Comparison of ENCODE assay signal across 8 mouse cellular contexts in genomic region chrX:71816401-71816857, GRCm38 (mm10). TPM values are rescaled to one million over a fixed set of nuclear protein-coding genes. Genes with fewer than 3 reads are reported as not detected.
DNase-seq lines count a peak whose midpoint lies in the region; ATAC-seq and TF ChIP-seq lines count a peak whose summit lies in the region.

No protein-coding gene starts in this region.

- no peak for TF ChIP-seq CTCF in E14TG2a.4 (conservative IDR thresholded peaks at IDR 0.05; ENCODE audit: low read length)
- TF ChIP-seq CTCF in liver, postnatal 0 days (IDR thresholded peaks at IDR 0.05; ENCODE audit: low read depth): no peak

- no peak for TF ChIP-seq EP300 in liver, postnatal 0 days (IDR thresholded peaks at IDR 0.05; ENCODE audit: low read depth)

- H3K9me3 ChIP-seq in E14TG2a.4 (ENCODE audit: low read length): no peaks in the 10 kb centered on the region
- no peaks in the 10 kb centered on the region for H3K9me3 ChIP-seq in forebrain, embryonic 13.5 days (replicated peaks)
- H3K9me3 ChIP-seq in liver, postnatal 0 days (ENCODE audit: low read length): no peaks in the 10 kb centered on the region
- no peaks in the 10 kb centered on the region for H3K9me3 ChIP-seq in neural tube, embryonic 14.5 days (ENCODE audit: control insufficient read depth, low read length)

- peak overlapping the region; percentile 75 for H3K9ac ChIP-seq in forebrain, embryonic 13.5 days
- peak overlapping the region; percentile 77 for H3K9ac ChIP-seq in liver, postnatal 0 days (replicated peaks)
- peak overlapping the region; percentile 69 for H3K9ac ChIP-seq in neural tube, embryonic 14.5 days (replicated peaks; ENCODE audit: low read depth, low read length)

- H3K4me1 ChIP-seq in E14TG2a.4 (replicated peaks; ENCODE audit: low read depth, low read length): peaks cover 14% of the 10 kb centered on the region
- peaks cover 9% of the 10 kb centered on the region for H3K4me1 ChIP-seq in forebrain, embryonic 13.5 days
- no peaks in the 10 kb centered on the region for H3K4me1 ChIP-seq in liver, postnatal 0 days (ENCODE audit: insufficient read depth)
- H3K4me1 ChIP-seq in neural tube, embryonic 14.5 days (ENCODE audit: control insufficient read depth, insufficient read depth, low read length): no peaks in the 10 kb centered on the region

- peak overlapping the region; percentile 82 for H3K27ac ChIP-seq in forebrain, embryonic 13.5 days
- peak overlapping the region; percentile 84 for H3K27ac ChIP-seq in liver, postnatal 0 days (ENCODE audit: low read depth)
- H3K27ac ChIP-seq in neural tube, embryonic 14.5 days (ENCODE audit: low read depth, low read length): peak overlapping the region; percentile 79

- WGBS in forebrain, embryonic 13.5 days: 23% methylated on average over 47 of the region's 52 CpGs
- 18% methylated on average over 52 of the region's 52 CpGs for WGBS in large intestine, adult 2 months
- WGBS in liver, postnatal 0 days (ENCODE audit: insufficient replicate concordance): 20% methylated on average over 43 of the region's 52 CpGs
- 17% methylated on average over 27 of the region's 52 CpGs for WGBS in neural tube, embryonic 14.5 days

- peak overlapping the region; percentile 82 for H3K4me3 ChIP-seq in E14TG2a.4 (replicated peaks; ENCODE audit: low read length)
- peak overlapping the region; percentile 63 for H3K4me3 ChIP-seq in forebrain, embryonic 13.5 days
- H3K4me3 ChIP-seq in liver, postnatal 0 days (ENCODE audit: low read depth, low read length): peak overlapping the region; percentile 69
- H3K4me3 ChIP-seq in neural tube, embryonic 14.5 days (ENCODE audit: low read depth, low read length): peak overlapping the region; percentile 50

- DNase-seq in c-Kit-positive CD71-positive TER-119-positive erythroid progenitor cells, embryonic 14.5 days (ENCODE audit: low spot score): peak; percentile 62
- DNase-seq in heart, postnatal 10 days: peak; percentile 87 to 89
- DNase-seq in large intestine, adult 2 months (ENCODE audit: low read depth, low spot score): peak; percentile 29
- DNase-seq in liver, postnatal 0 days: peak; percentile 87
- peak; percentile 84 for DNase-seq in testis, postnatal 10 days (ENCODE audit: low spot score)

- H3K27me3 ChIP-seq in E14TG2a.4 (ENCODE audit: insufficient read depth, low read length): no peaks in the 10 kb centered on the region
- H3K27me3 ChIP-seq in forebrain, embryonic 13.5 days: no peaks in the 10 kb centered on the region
- H3K27me3 ChIP-seq in liver, postnatal 0 days (ENCODE audit: insufficient read depth, low read length): no peaks in the 10 kb centered on the region
- no peaks in the 10 kb centered on the region for H3K27me3 ChIP-seq in neural tube, embryonic 14.5 days (ENCODE audit: control insufficient read depth, insufficient read depth, low read length)

- H3K4me2 ChIP-seq in forebrain, embryonic 13.5 days: peak overlapping the region; percentile 60
- H3K4me2 ChIP-seq in liver, postnatal 0 days (ENCODE audit: low read depth, low read length): peak overlapping the region; percentile 69
- H3K4me2 ChIP-seq in neural tube, embryonic 14.5 days (ENCODE audit: low read depth, low read length): peak overlapping the region; percentile 48

- H3K36me3 ChIP-seq in E14TG2a.4 (ENCODE audit: insufficient read depth, low read length): no peaks in the 10 kb centered on the region; the same call in 1 of the 2 replicates
- no peaks in the 10 kb centered on the region for H3K36me3 ChIP-seq in forebrain, embryonic 13.5 days (ENCODE audit: poor library complexity, severe bottlenecking)
- H3K36me3 ChIP-seq in liver, postnatal 0 days (replicated peaks; ENCODE audit: insufficient read depth, low read length): no peaks in the 10 kb centered on the region
- H3K36me3 ChIP-seq in neural tube, embryonic 14.5 days (ENCODE audit: control insufficient read depth, insufficient read depth, low read length): no peaks in the 10 kb centered on the region

- ATAC-seq in forebrain, embryonic 13.5 days: peak; percentile 99
- peak; percentile 99 for ATAC-seq in liver, postnatal 0 days
- peak; percentile 99 for ATAC-seq in neural tube, embryonic 14.5 days (ENCODE audit: low read depth)

- intact Hi-C loops in heart, postnatal 10 days (cut with DNase I): loop anchor here (5.0 kb wide), 2 partner anchors 126 to 146 kb away; partner anchors contain the start of gene Prrg3

RNA-seq across cellular contexts. Expression of gene Vma21, which starts 0.7 kb away (rescaled TPM):
- polyA plus RNA-seq in forebrain, embryonic 13.5 days (2015; fragmentation: Nextera tagmentation; extraction: Ambion mirVana): 51.9 and 56.8 TPM in 2 replicates
- total RNA-seq in heart, postnatal 10 days (2021): 10 to 100 TPM; 21.0 to 23.9 TPM
- polyA plus RNA-seq in large intestine, adult 2 months (2012; rRNA removed): 2.0 and 2.6 TPM in 2 replicates
- 33.0 and 33.9 TPM in 2 replicates for polyA plus RNA-seq in liver, postnatal 0 days (2015; fragmentation: Nextera tagmentation; extraction: Ambion mirVana)
- polyA plus RNA-seq in neural tube, embryonic 14.5 days (2014; fragmentation: Nextera tagmentation; extraction: Ambion mirVana): 46.4 and 46.8 TPM in 2 replicates

Comparison
In these comparisons a context has a peak if more than half of its experiments do, and no peak if none do; other contexts are left out.
1. Peak in every context shown above with its lines: DNase-seq, ATAC-seq, H3K4me3 ChIP-seq and H3K27ac ChIP-seq.
2. DNase-seq: peak in every context shown above with its lines; median percentile 88 in heart, postnatal 10 days; 87 in liver, postnatal 0 days; 84 in testis, postnatal 10 days; 62 in c-Kit-positive CD71-positive TER-119-positive erythroid progenitor cells, embryonic 14.5 days; 29 in large intestine, adult 2 months.